Mouse (Mus musculus): ENCODE measurements around the gene Lpp.

Lpp gene

GRCm38 (mm10) chr16:24453536-24453935 lies 60.2 kb downstream of the Lpp start:
- in situ Hi-C loops (cut with MboI; ENCODE audit: low pct_unique_long_range_greater_than_20kb in 1 of 2, low sequenced_read_pairs in 2 of 2, unreplicated experiment in 1 of 2) = no loop called here

GRCm38 (mm10) chr16:24454493-24454892 lies 61.2 kb downstream of the Lpp start:
- in situ Hi-C loops (cut with MboI; ENCODE audit: low pct_unique_long_range_greater_than_20kb in 1 of 2, low sequenced_read_pairs in 2 of 2, unreplicated experiment in 1 of 2) = no loop called here

DNA sequence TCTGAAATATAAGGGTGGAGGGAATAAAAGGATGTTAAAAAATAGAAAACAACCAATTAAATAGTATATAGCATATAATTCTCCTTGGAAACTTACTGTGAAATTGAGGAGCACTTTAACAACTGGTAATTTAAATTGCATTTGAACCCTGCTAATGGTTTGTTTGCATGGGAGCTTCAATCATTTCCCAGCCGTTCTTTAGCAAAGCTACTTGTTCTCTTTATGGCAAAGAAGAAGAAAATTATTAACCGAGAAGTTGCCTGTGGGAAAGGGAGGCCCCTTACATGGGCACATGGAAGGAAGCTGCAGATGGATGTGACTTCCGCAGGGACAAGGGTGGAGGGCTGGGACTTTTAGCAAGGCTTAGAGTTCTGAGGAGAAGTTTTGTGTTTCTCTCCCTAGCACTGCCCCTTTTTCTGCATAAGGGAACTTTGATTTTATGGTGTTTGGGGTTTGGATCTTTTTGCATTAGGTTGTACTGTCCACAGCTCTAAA lies 62.1 kb downstream of the Lpp start:
- in situ Hi-C loops (cut with MboI; ENCODE audit: low pct_unique_long_range_greater_than_20kb in 1 of 2, low sequenced_read_pairs in 2 of 2, unreplicated experiment in 1 of 2) = no loop called here

GRCm38 (mm10) chr16:24463842-24464241 lies 70.5 kb downstream of the Lpp start:
- in situ Hi-C loops (cut with MboI; ENCODE audit: low pct_unique_long_range_greater_than_20kb in 1 of 2, low sequenced_read_pairs in 2 of 2, unreplicated experiment in 1 of 2) = no loop called here

- in situ Hi-C loops (cut with MboI; ENCODE audit: low pct_unique_long_range_greater_than_20kb in 1 of 2, low sequenced_read_pairs in 2 of 2, unreplicated experiment in 1 of 2) = no loop called here
These were observed 71.1 kb downstream of the Lpp start for GRCm38 (mm10) chr16:24464436-24464835.

- in situ Hi-C loops (cut with MboI; ENCODE audit: low pct_unique_long_range_greater_than_20kb in 1 of 2, low sequenced_read_pairs in 2 of 2, unreplicated experiment in 1 of 2) = no loop called here
These were observed 72.3 kb downstream of the Lpp start for GRCm38 (mm10) chr16:24465633-24466032.

GRCm38 (mm10) chr16:24467544-24468290 lies 74.4 kb downstream of the Lpp start:
- in situ Hi-C loops (cut with MboI; ENCODE audit: low pct_unique_long_range_greater_than_20kb in 1 of 2, low sequenced_read_pairs in 2 of 2, unreplicated experiment in 1 of 2) = no loop called here

DNA sequence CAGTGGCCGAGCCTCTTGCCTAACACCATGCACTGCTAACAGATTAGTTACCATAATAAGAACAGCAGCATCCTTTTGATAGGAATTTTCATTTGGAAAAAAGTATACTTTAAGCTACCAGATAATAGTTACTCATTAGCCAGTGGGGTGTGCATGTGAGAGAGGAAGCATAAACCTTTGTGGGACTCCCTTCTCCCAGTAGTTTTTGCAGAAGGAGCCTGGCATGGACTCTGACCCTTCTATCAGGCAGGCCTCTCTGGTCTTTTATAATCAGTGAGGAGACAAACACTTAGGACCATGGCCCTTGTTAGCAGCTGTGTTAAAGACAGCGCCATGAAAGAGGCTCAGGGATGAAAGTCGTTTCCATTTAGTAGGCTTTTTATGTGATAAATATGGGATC lies 76.0 kb downstream of the Lpp start:
- in situ Hi-C loops (cut with MboI; ENCODE audit: low pct_unique_long_range_greater_than_20kb in 1 of 2, low sequenced_read_pairs in 2 of 2, unreplicated experiment in 1 of 2) = no loop called here

GRCm38 (mm10) chr16:24470601-24471000 lies 77.3 kb downstream of the Lpp start:
- in situ Hi-C loops (cut with MboI; ENCODE audit: low pct_unique_long_range_greater_than_20kb in 1 of 2, low sequenced_read_pairs in 2 of 2, unreplicated experiment in 1 of 2) = no loop called here

DNA sequence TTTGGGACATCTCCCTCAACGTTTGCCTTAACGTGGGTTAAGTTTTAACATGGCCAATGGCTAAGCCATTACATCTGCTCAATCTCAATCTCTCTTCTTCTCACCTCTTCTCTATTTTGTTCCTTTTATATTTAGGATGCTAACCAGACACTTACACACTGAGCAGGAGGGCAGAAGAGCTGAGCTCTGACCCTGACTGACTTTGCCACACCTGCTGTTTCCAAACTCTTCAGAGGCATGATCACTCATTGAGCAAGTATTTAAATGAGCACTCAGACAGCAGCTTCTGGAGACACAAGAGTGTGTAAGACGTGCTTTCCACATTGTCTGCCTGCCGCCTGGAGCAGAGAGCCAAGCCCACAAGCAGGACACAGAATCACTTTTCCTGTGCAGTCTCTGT lies 77.7 kb downstream of the Lpp start:
- in situ Hi-C loops (cut with MboI; ENCODE audit: low pct_unique_long_range_greater_than_20kb in 1 of 2, low sequenced_read_pairs in 2 of 2, unreplicated experiment in 1 of 2) = no loop called here

DNA sequence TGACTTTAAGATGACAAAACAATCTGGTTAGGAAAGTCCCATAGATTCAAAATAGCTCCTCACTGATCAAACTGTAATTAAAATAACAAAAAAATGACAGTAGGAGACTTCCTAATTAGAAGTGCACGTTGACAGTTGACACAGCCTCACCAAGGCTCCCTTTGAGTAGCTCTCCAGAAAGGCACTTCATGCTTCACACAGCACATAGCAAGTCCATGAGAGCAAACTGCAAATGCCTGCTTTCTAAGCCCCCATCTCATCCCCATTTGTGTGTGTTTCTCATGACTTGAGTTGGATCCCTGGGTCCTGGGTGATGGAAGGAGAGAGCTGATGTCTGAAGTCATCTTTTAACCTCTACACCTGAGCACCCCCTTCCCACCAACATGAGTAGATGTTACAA lies 78.5 kb downstream of the Lpp start:
- in situ Hi-C loops (cut with MboI; ENCODE audit: low pct_unique_long_range_greater_than_20kb in 1 of 2, low sequenced_read_pairs in 2 of 2, unreplicated experiment in 1 of 2) = no loop called here

DNA sequence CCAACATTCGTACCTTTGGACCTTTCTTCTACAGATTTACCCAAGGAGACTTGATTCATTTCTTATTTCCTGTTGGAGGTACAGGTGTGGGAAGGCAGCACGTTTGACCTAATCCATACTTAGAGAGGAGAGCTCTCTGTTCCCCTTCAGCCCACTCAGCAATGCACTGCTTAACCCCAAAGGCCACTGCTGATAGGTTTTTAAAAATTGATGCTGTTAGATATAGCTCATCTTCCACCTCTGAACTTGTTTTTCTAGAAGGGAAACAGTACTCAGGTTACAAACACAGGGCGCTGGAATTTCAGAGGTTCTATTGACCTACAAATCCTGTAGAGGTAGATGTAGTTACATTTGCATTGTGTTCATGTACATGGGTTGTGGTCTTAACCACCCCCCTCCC lies 80.7 kb downstream of the Lpp start:
- in situ Hi-C loops (cut with MboI; ENCODE audit: low pct_unique_long_range_greater_than_20kb in 1 of 2, low sequenced_read_pairs in 2 of 2, unreplicated experiment in 1 of 2) = no loop called here

- in situ Hi-C loops (cut with MboI; ENCODE audit: low pct_unique_long_range_greater_than_20kb in 1 of 2, low sequenced_read_pairs in 2 of 2, unreplicated experiment in 1 of 2) = no loop called here
These were observed 81.5 kb downstream of the Lpp start for GRCm38 (mm10) chr16:24474781-24475180.

DNA sequence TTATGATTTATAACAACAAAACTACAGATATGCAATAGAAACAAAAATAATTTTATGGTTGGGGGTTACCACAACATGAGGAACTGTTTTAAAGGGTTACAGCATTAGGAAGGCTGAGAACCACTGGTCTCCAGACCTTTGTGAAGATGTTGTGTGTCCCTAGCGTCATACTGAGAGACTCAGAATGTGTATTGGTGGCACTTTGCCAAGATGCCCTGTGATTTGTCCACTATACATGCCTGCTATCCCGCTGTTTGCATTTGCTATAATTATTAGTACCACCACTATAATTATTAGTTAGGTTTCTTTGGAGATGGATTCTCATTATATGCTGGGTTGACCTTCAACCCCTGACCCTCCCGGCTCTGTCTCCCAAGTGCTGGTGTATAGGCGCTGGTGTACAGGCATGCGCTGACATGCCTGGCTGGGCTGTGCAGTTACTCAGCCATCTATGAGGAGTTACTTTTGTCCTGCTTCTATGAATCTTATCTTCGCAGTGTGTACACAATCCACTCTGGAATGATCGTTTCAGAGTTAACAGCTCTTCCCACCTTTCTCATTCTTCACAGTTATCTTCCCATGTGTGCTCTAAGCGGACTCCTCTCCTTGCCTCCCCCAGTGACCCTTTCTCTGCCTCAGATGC lies 82.1 kb downstream of the Lpp start:
- in situ Hi-C loops (cut with MboI; ENCODE audit: low pct_unique_long_range_greater_than_20kb in 1 of 2, low sequenced_read_pairs in 2 of 2, unreplicated experiment in 1 of 2) = no loop called here

GRCm38 (mm10) chr16:24476911-24477401 lies 83.6 kb downstream of the Lpp start:
- in situ Hi-C loops (cut with MboI; ENCODE audit: low pct_unique_long_range_greater_than_20kb in 1 of 2, low sequenced_read_pairs in 2 of 2, unreplicated experiment in 1 of 2) = no loop called here

DNA sequence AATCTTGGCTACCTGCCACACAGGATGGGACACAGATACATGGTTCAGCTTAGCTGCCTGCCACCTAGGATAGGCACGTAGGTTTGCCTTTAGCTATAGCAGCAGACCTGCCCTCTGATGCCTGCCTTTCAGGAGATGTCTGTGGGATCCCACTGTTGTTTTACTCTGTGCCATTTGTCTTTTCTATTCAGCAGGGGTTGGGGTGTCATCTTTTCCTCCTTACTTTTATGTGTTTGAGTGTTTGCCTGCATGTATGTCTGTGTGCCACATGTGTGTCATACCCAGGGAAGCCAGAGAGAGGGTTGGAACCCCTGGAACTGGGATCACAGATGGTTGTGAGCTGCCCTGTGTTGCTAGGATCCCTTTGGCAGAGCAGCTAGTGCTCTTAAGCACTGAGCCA lies 84.7 kb downstream of the Lpp start:
- in situ Hi-C loops (cut with MboI; ENCODE audit: low pct_unique_long_range_greater_than_20kb in 1 of 2, low sequenced_read_pairs in 2 of 2, unreplicated experiment in 1 of 2) = no loop called here

DNA sequence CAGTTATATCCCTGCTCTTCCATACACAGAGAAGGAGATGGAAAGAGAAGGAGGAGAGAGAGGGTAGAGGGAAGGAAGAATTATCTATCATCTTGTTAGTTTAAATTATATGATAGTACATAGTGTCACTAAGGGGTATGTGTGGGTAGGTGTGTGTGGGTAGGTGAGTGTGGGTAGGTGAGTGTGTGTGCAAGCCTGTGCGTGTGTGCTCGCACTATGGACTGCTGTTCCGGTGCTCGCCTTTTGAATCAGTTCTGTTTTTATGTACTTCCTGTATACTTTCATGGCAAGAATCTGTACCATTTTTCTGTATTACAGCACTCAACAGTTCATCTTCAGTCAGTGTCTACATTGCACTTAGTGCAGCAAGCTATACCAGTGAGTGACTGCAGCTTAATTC lies 85.5 kb downstream of the Lpp start:
- in situ Hi-C loops (cut with MboI; ENCODE audit: low pct_unique_long_range_greater_than_20kb in 1 of 2, low sequenced_read_pairs in 2 of 2, unreplicated experiment in 1 of 2) = no loop called here

GRCm38 (mm10) chr16:24482648-24483047 lies 89.3 kb downstream of the Lpp start:
- in situ Hi-C loops (cut with MboI; ENCODE audit: low pct_unique_long_range_greater_than_20kb in 1 of 2, low sequenced_read_pairs in 2 of 2, unreplicated experiment in 1 of 2) = no loop called here

DNA sequence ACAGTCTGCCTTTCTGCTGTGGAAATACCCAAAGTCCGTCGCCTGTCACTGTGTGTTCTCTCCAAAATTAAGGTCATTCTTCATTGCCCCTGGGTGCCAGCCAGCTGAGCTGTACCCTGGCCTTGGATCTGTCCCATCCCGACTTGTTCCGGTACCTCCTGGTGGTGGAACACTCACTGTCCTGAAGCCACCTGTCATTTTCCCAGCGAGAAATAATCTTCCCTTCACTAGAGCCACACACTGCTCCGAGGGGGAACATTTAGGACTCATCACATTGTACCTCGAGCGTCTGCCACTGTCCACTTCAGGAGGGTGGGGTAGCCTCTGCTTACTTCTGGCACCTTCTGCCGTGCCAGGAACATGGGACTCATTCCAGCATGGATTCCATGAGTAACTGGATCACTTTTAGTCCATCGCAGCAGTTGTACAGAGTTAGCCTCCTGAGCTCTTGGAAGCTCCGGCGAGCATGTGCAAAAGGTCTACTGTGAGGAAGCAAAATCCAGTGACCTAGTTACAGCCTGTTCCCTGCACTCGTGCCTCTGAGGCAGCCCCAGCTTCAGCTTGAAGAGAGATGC lies 90.3 kb downstream of the Lpp start:
- in situ Hi-C loops (cut with MboI; ENCODE audit: low pct_unique_long_range_greater_than_20kb in 1 of 2, low sequenced_read_pairs in 2 of 2, unreplicated experiment in 1 of 2) = no loop called here
